Mouse (Mus musculus): Measurements from ENCODE around the gene Ypel2. TPM values are rescaled to one million over a fixed set of nuclear protein-coding genes. Genes with fewer than 3 reads are reported as not detected.

The Ypel2 gene
- total and polyA plus RNA-seq, 3 experiments = 0.23 to 0.52 TPM; not detected in 1

DNA sequence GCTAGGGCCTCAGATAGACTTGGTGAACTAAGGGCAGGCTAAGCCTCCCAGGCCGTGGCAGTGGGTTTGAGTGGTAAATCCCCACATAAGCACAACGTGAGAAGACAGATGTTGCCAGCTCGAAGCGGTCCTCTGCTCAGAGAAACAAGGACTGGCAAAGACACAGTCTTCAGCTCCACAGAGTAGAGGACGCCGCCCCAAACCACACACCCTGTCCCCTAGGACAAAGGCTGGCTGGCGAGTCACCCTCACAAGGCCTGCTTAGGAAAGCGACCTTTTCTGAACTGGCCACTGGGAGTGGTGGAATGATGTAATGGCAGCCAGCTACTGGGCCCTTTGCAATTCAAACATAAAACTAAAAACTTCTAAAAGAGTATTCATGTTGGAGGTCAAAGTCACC is 40.4 kb downstream of the Ypel2 start:
- Histone ChIP-seq H3K27me3 (ENCODE audit: control insufficient read depth in 1 of 2, insufficient read depth in 2 of 2, low read length in 2 of 2) (no peaks in the 10 kb centered on the region), H3K9ac (ENCODE audit: control insufficient read depth, low read depth, low read length, poor library complexity, severe bottlenecking) (no peak overlapping the region), H3K4me1 (ENCODE audit: control insufficient read depth in 1 of 2, insufficient read depth in 2 of 2, low read length in 2 of 2) (peaks cover 0 to 6% of the 10 kb centered on the region in 2 experiments; a peak in 2 of 4 replicates), H3K9me3 (replicated peaks; ENCODE audit: insufficient read depth, low read length) (no peaks in the 10 kb centered on the region), H3K27ac (ENCODE audit: control insufficient read depth, low read depth, low read length) (no peak overlapping the region), H3K4me3 (ENCODE audit: control insufficient read depth in 1 of 2, insufficient read depth in 1 of 2, low read depth in 2 of 2, low read length in 2 of 2) (no peak overlapping the region), H3K36me3 (ENCODE audit: control insufficient read depth in 1 of 2, insufficient read depth in 2 of 2, low read length in 2 of 2) (peaks cover 0 to 2% of the 10 kb centered on the region in 2 experiments; a peak in 1 of 4 replicates), H3K79me2 (ENCODE audit: control insufficient read depth, insufficient read depth, low read length, poor library complexity) (no peaks in the 10 kb centered on the region)
- TF ChIP-seq ZC3H11A (IDR thresholded peaks at IDR 0.05; ENCODE audit: low read depth, low read length) (no peak), EP300 (IDR thresholded peaks at IDR 0.05; ENCODE audit: low read depth in 1 of 2, low read length in 2 of 2) (no peak)
- no peak for DNase-seq (ENCODE audit: low read depth, low spot score)

DNA sequence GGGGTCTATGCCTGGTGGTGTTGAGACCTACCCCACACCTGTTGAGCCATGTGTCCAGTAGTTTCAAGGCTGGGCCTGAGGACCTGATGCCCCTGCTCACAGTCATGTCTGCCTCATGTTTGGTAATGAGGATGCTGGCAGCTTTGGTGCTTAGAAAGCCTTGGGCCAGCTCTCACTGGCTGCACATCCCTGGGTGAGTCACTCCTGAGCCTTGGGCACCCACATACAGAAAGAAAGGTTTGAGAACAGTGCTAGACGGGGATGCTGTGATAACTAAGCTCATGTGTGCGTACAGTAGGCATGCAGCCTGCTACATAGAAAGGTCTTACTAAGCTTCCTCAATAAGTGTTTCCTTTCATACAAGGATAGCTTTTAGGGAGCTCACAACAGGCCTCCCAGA is 40.8 kb downstream of the Ypel2 start:
- no peak for DNase-seq (ENCODE audit: low read depth, low spot score)
- peaks cover 0 to 6% of the 10 kb centered on the region in 2 experiments; a peak in 2 of 4 replicates for H3K4me1 ChIP-seq (ENCODE audit: control insufficient read depth in 1 of 2, insufficient read depth in 2 of 2, low read length in 2 of 2)
- no peaks in the 10 kb centered on the region for H3K79me2 ChIP-seq (ENCODE audit: control insufficient read depth, insufficient read depth, low read length, poor library complexity)
- no peak overlapping the region for H3K4me3 ChIP-seq (ENCODE audit: control insufficient read depth in 1 of 2, insufficient read depth in 1 of 2, low read depth in 2 of 2, low read length in 2 of 2)
- H3K36me3 ChIP-seq (ENCODE audit: control insufficient read depth in 1 of 2, insufficient read depth in 2 of 2, low read length in 2 of 2) = peaks cover 0 to 2% of the 10 kb centered on the region in 2 experiments; a peak in 1 of 4 replicates
- H3K9ac ChIP-seq (ENCODE audit: control insufficient read depth, low read depth, low read length, poor library complexity, severe bottlenecking) = no peak overlapping the region
- TF ChIP-seq USF1 (IDR thresholded peaks at IDR 0.05; ENCODE audit: low read depth, low read length) (no peak), NELFE (IDR thresholded peaks at IDR 0.05; ENCODE audit: low read depth, low read length) (no peak), ZMIZ1 (IDR thresholded peaks at IDR 0.05; ENCODE audit: low read depth, low read length) (no peak), POLR2AphosphoS5 (IDR thresholded peaks at IDR 0.05; ENCODE audit: borderline replicate concordance, low read depth, low read length) (no peak), CHD1 (IDR thresholded peaks at IDR 0.05; ENCODE audit: low read depth, low read length) (no peak), GABPA (IDR thresholded peaks at IDR 0.05; ENCODE audit: low read depth, low read length) (no peak), UBTF (IDR thresholded peaks at IDR 0.05; ENCODE audit: borderline replicate concordance, insufficient read depth, low read depth, low read length) (no peak), CTCF (IDR thresholded peaks at IDR 0.05 in 2 of 3, conservative IDR thresholded peaks at IDR 0.05 in 1 of 3; ENCODE audit: control insufficient read depth in 1 of 3, insufficient read depth in 1 of 3, low read depth in 2 of 3, low read length in 3 of 3, poor library complexity in 1 of 3, severe bottlenecking in 1 of 3) (no peak), ZNF384 (IDR thresholded peaks at IDR 0.05; ENCODE audit: low read depth, low read length) (no peak), JUND (IDR thresholded peaks at IDR 0.05; ENCODE audit: low read depth, low read length) (no peak), MYC (IDR thresholded peaks at IDR 0.05; ENCODE audit: low read depth, low read length) (no peak), SIN3A (IDR thresholded peaks at IDR 0.05; ENCODE audit: low read length) (no peak), MXI1 (IDR thresholded peaks at IDR 0.05; ENCODE audit: low read depth, low read length) (no peak), E2F4 (IDR thresholded peaks at IDR 0.05; ENCODE audit: borderline replicate concordance, low read depth, low read length) (no peak), GATA1 (IDR thresholded peaks at IDR 0.05; ENCODE audit: low read depth, low read length) (no peak)
- H3K27ac ChIP-seq (ENCODE audit: control insufficient read depth, low read depth, low read length) = no peak overlapping the region
- no peaks in the 10 kb centered on the region for H3K27me3 ChIP-seq (ENCODE audit: control insufficient read depth in 1 of 2, insufficient read depth in 2 of 2, low read length in 2 of 2)
- H3K9me3 ChIP-seq (replicated peaks; ENCODE audit: insufficient read depth, low read length) = no peaks in the 10 kb centered on the region
